Mouse (Mus musculus): ENCODE measurements at regions not wholly inside any gene's neighbourhood (a gene's known extent, or its start where the extent isn't known, plus 50 kb on each side); places are given as distances from the start of the nearest gene placed in this dataset.

- TF ChIP-seq CTCF (conservative IDR thresholded peaks at IDR 0.05; ENCODE audit: low read length): no peak
- TF ChIP-seq POU5F1 (IDR thresholded peaks at IDR 0.05; ENCODE audit: borderline replicate concordance, low read length): no peak
Measured at GRCm38 (mm10) chr13:70037985-70038667, 235.9 kb downstream of the Med10 start.

All from E14TG2a.4 (cell line).